Mouse (Mus musculus) CH12.LX (cell line): ENCODE measurements at regions not wholly inside any gene's neighbourhood (a gene's known extent, or its start where the extent isn't known, plus 50 kb on each side); places are given as distances from the start of the nearest gene placed in this dataset.

Experiments
- DNase-seq: peaks from one replicate; pipeline ENCODE4 v3.0.0-alpha.2; 2013; ENCODE audit errors: extremely low read depth
- H3K27ac ChIP-seq: 2 replicates; pipeline ENCODE4 v1.5.1; 2012; ENCODE audit warnings: low read depth, mild to moderate bottlenecking, control low read depth, moderate library complexity; ENCODE audit not compliant: insufficient read depth
- H3K27me3 ChIP-seq: replicated peaks from 2 replicates; pipeline ENCODE3; 2012; ENCODE audit warnings: inconsistent platforms
- H3K36me3 ChIP-seq, 2 experiments: replicated peaks in 1 of 2; 2 replicates each; pipeline versions ENCODE3 to v1.6.1; 2012; ENCODE audit warnings: inconsistent platforms in 1 of 2, low read length in 1 of 2, mild to moderate bottlenecking in 1 of 2, mixed read lengths in 1 of 2, moderate library complexity in 1 of 2; ENCODE audit not compliant: control insufficient read depth in 1 of 2, insufficient read depth in 1 of 2
- H3K4me1 ChIP-seq, 2 experiments: 2 replicates each; pipeline ENCODE4 v1.6.1; 2012; ENCODE audit warnings: inconsistent platforms in 1 of 2, moderate library complexity in 1 of 2; ENCODE audit not compliant: insufficient read depth in 2 of 2, control insufficient read depth in 1 of 2
- H3K4me2 ChIP-seq: 2 replicates; pipeline ENCODE4 v1.6.1; 2012; ENCODE audit warnings: low read depth, mild to moderate bottlenecking, control low read depth; ENCODE audit not compliant: poor library complexity, insufficient read depth, severe bottlenecking
- H3K4me3 ChIP-seq, 3 experiments: fragments of 150-350 bp in 1 of 3; sonication (generic) in 1 of 3; replicated peaks in 1 of 3; 2 replicates each; pipeline versions ENCODE3 to v1.5.1; 2011 to 2012; ENCODE audit warnings: low read depth in 2 of 3, low read length in 2 of 3, mild to moderate bottlenecking in 2 of 3, moderate library complexity in 2 of 3, control low read depth in 1 of 3, improper control_type of control experiment in 1 of 3, inconsistent platforms in 1 of 3, mixed read lengths in 1 of 3; ENCODE audit not compliant: poor library complexity in 1 of 3
- H3K79me2 ChIP-seq: replicated peaks from 2 replicates; pipeline ENCODE4 v1.6.1; 2012; ENCODE audit warnings: mild to moderate bottlenecking, moderate library complexity; ENCODE audit not compliant: control insufficient read depth, poor library complexity, insufficient read depth, severe bottlenecking; ENCODE audit errors: extremely low read depth
- H3K9ac ChIP-seq: 2 replicates; pipeline ENCODE4 v1.6.1; 2012; ENCODE audit warnings: low read depth, mild to moderate bottlenecking, control low read depth, moderate library complexity; ENCODE audit not compliant: insufficient read depth
- H3K9me3 ChIP-seq: replicated peaks from 2 replicates; pipeline ENCODE3; 2012; ENCODE audit warnings: low read length, inconsistent platforms, mixed read lengths
- BHLHE40 ChIP-seq: IDR thresholded peaks from 2 replicates; pipeline ENCODE4 v1.6.1; 2011; ENCODE audit warnings: mild to moderate bottlenecking, low read depth, low read length, improper control_type of control experiment
- CHD1 ChIP-seq: IDR thresholded peaks from 2 replicates; pipeline ENCODE4 v1.6.1; 2012; ENCODE audit warnings: low read depth, low read length, improper control_type of control experiment, inconsistent platforms
- CTCF ChIP-seq, 2 experiments: IDR thresholded peaks in 1 of 2; conservative IDR thresholded peaks in 1 of 2; 2 replicates each; pipeline ENCODE4 v1.5.1; 2011 to 2012; ENCODE audit warnings: low read depth in 2 of 2, low read length in 2 of 2, improper control_type of control experiment in 1 of 2, inconsistent platforms in 1 of 2, mild to moderate bottlenecking in 1 of 2, moderate library complexity in 1 of 2
- E2F4 ChIP-seq: IDR thresholded peaks from 2 replicates; pipeline ENCODE4 v1.6.1; 2011; ENCODE audit warnings: low read depth, low read length, improper control_type of control experiment; ENCODE audit not compliant: insufficient replicate concordance
- ELF1 ChIP-seq: IDR thresholded peaks from 2 replicates; pipeline ENCODE4 v1.6.1; 2014; ENCODE audit warnings: low read depth, mild to moderate bottlenecking, inconsistent platforms, low read length, improper control_type of control experiment
- EP300 ChIP-seq: IDR thresholded peaks from 2 replicates; pipeline ENCODE4 v1.6.1; 2011; ENCODE audit warnings: low read length, improper control_type of control experiment
- ETS1 ChIP-seq: conservative IDR thresholded peaks from 2 replicates; pipeline ENCODE4 v1.6.1; 2012; ENCODE audit warnings: low read depth, mild to moderate bottlenecking, inconsistent platforms, low read length, improper control_type of control experiment, moderate library complexity
- GABPA ChIP-seq: IDR thresholded peaks from 2 replicates; pipeline ENCODE4 v1.6.1; 2012; ENCODE audit warnings: low read depth, low read length, improper control_type of control experiment, inconsistent platforms; ENCODE audit not compliant: insufficient replicate concordance
- HCFC1 ChIP-seq: IDR thresholded peaks from 2 replicates; pipeline ENCODE4 v1.6.1; 2012; ENCODE audit warnings: low read depth, mild to moderate bottlenecking, inconsistent platforms, low read length, improper control_type of control experiment
- IRF4 ChIP-seq: IDR thresholded peaks from 2 replicates; pipeline ENCODE4 v1.6.1; 2014; ENCODE audit warnings: low read depth, mild to moderate bottlenecking, inconsistent platforms, low read length, improper control_type of control experiment
- JUN ChIP-seq: IDR thresholded peaks from 2 replicates; pipeline ENCODE4 v1.6.1; 2011; ENCODE audit warnings: low read depth, mild to moderate bottlenecking, low read length, improper control_type of control experiment, moderate library complexity; ENCODE audit not compliant: insufficient read depth
- JUND ChIP-seq: conservative IDR thresholded peaks from 2 replicates; pipeline ENCODE4 v1.6.1; 2011; ENCODE audit warnings: low read depth, low read length, improper control_type of control experiment
- KAT2A ChIP-seq: IDR thresholded peaks from 2 replicates; pipeline ENCODE4 v1.6.1; 2012; ENCODE audit warnings: low read length, improper control_type of control experiment, inconsistent platforms; ENCODE audit not compliant: insufficient replicate concordance
- MAX ChIP-seq: IDR thresholded peaks from 2 replicates; pipeline ENCODE4 v1.6.1; 2011; ENCODE audit warnings: low read length, improper control_type of control experiment
- MAZ ChIP-seq: IDR thresholded peaks from 2 replicates; pipeline ENCODE4 v1.6.1; 2012; ENCODE audit warnings: low read depth, mild to moderate bottlenecking, inconsistent platforms, low read length, improper control_type of control experiment, moderate library complexity
- MEF2A ChIP-seq: IDR thresholded peaks from 2 replicates; pipeline ENCODE4 v1.6.1; 2014; ENCODE audit warnings: low read depth, mild to moderate bottlenecking, inconsistent platforms, low read length, improper control_type of control experiment, borderline replicate concordance
- MXI1 ChIP-seq: IDR thresholded peaks from 2 replicates; pipeline ENCODE4 v1.6.1; 2011; ENCODE audit warnings: mild to moderate bottlenecking, low read depth, low read length, improper control_type of control experiment
- NELFE ChIP-seq: IDR thresholded peaks from 2 replicates; pipeline ENCODE4 v1.6.1; 2011; ENCODE audit warnings: low read depth, low read length, improper control_type of control experiment
- PAX5 ChIP-seq: IDR thresholded peaks from 2 replicates; pipeline ENCODE4 v1.6.1; 2012; ENCODE audit warnings: low read length, inconsistent platforms, mixed read lengths
- POLR2A ChIP-seq: IDR thresholded peaks from 2 replicates; pipeline ENCODE4 v1.6.1; 2011; ENCODE audit warnings: low read depth, mild to moderate bottlenecking, improper control_type of control experiment, low read length
- POLR2AphosphoS2 ChIP-seq: IDR thresholded peaks from 2 replicates; pipeline ENCODE4 v1.6.1; 2011; ENCODE audit warnings: low read depth, low read length, improper control_type of control experiment
- TBP ChIP-seq: conservative IDR thresholded peaks from 2 replicates; pipeline ENCODE4 v1.6.1; 2011; ENCODE audit warnings: low read depth, low read length, improper control_type of control experiment
- TCF12 ChIP-seq: IDR thresholded peaks from 2 replicates; pipeline ENCODE4 v1.6.1; 2014; ENCODE audit warnings: low read depth, mild to moderate bottlenecking, inconsistent platforms, low read length, improper control_type of control experiment
- UBTF ChIP-seq: IDR thresholded peaks from 2 replicates; pipeline ENCODE4 v1.6.1; 2012; ENCODE audit warnings: low read depth, mild to moderate bottlenecking, inconsistent platforms, low read length, improper control_type of control experiment, moderate library complexity
- USF1 ChIP-seq: IDR thresholded peaks from 2 replicates; pipeline ENCODE4 v1.6.1; 2014; ENCODE audit warnings: low read depth, mild to moderate bottlenecking, inconsistent platforms, low read length, improper control_type of control experiment
- USF2 ChIP-seq: conservative IDR thresholded peaks from 2 replicates; pipeline ENCODE4 v1.6.1; 2011; ENCODE audit warnings: low read depth, low read length, improper control_type of control experiment
- ZC3H11A ChIP-seq: IDR thresholded peaks from 2 replicates; pipeline ENCODE4 v1.6.1; 2012; ENCODE audit warnings: low read depth, mild to moderate bottlenecking, inconsistent platforms, low read length, improper control_type of control experiment
- ZKSCAN1 ChIP-seq: IDR thresholded peaks from 2 replicates; pipeline ENCODE4 v1.6.1; 2012; ENCODE audit warnings: low read depth, inconsistent platforms, low read length, improper control_type of control experiment, borderline replicate concordance
- ZMIZ1 ChIP-seq: IDR thresholded peaks from 2 replicates; pipeline ENCODE4 v1.6.1; 2012; ENCODE audit warnings: low read depth, mild to moderate bottlenecking, inconsistent platforms, low read length, improper control_type of control experiment
- ZNF384 ChIP-seq: IDR thresholded peaks from 2 replicates; pipeline ENCODE4 v1.6.1; 2012; ENCODE audit warnings: low read depth, low read length, improper control_type of control experiment, inconsistent platforms
- dilution Hi-C: fragments of 300-500 bp; cut with MboI; formaldehyde crosslinking; loops from 2 replicates; pipeline ENCODE4 v1.14.3; 2020; ENCODE audit warnings: low sequenced_read_pairs; ENCODE audit not compliant: extremely low pct_unique_long_range_greater_than_20kb, extremely low pct_ligation_motif_present
- in situ Hi-C: fragments of 300-500 bp; cut with MboI; formaldehyde crosslinking; loops from 3 replicates; pipeline ENCODE4 v1.14.3; 2019; ENCODE audit warnings: low sequenced_read_pairs, low pct_ligation_motif_present, low pct_unique_long_range_greater_than_20kb, mixed read lengths

- DNase-seq = no peak
- H3K9me3 ChIP-seq = no peaks in the 10 kb centered on the region
- dilution Hi-C loops = no loop called here
- no peak overlapping the region for H3K4me2 ChIP-seq
- no peaks in the 10 kb centered on the region for H3K79me2 ChIP-seq
- H3K4me1 ChIP-seq = no peaks in the 10 kb centered on the region
- H3K9ac ChIP-seq = no peak overlapping the region
- no peak overlapping the region for H3K27ac ChIP-seq
- H3K4me3 ChIP-seq = no peak overlapping the region
- TF ChIP-seq MEF2A (no peak), ZMIZ1 (no peak), ELF1 (no peak), IRF4 (no peak), ZKSCAN1 (no peak), USF2 (no peak), POLR2AphosphoS2 (no peak), MXI1 (no peak), NELFE (no peak), POLR2A (no peak), CTCF (conservative IDR thresholded peaks at IDR 0.05 in 1 of 2, IDR thresholded peaks at IDR 0.05 in 1 of 2; ENCODE audit: low read depth in 2 of 2, low read length in 2 of 2) (no peak), USF1 (no peak), GABPA (no peak), ZNF384 (no peak), TBP (no peak), BHLHE40 (no peak)
- no peaks in the 10 kb centered on the region for H3K36me3 ChIP-seq
- no peaks in the 10 kb centered on the region for H3K27me3 ChIP-seq
- in situ Hi-C loops = no loop called here
Measured at GRCm38 (mm10) chr10:109543301-109543700, 532.5 kb upstream of the Syt1 start.

- Histone ChIP-seq H3K4me3 (no peak overlapping the region), H3K4me1 (no peaks in the 10 kb centered on the region), H3K9me3 (no peaks in the 10 kb centered on the region), H3K27me3 (no peaks in the 10 kb centered on the region), H3K27ac (no peak overlapping the region), H3K79me2 (no peaks in the 10 kb centered on the region), H3K9ac (no peak overlapping the region), H3K4me2 (no peak overlapping the region), H3K36me3 (no peaks in the 10 kb centered on the region)
- dilution Hi-C loops (no loop called here), in situ Hi-C loops (no loop called here)
- TF ChIP-seq EP300 = no peak
- TF ChIP-seq UBTF = no peak
- TF ChIP-seq E2F4 = no peak
- TF ChIP-seq ZC3H11A = no peak
- TF ChIP-seq USF2 = no peak
- TF ChIP-seq MAZ = no peak
- no peak for TF ChIP-seq MXI1
- no peak for TF ChIP-seq PAX5
- TF ChIP-seq CHD1 = no peak
- no peak for TF ChIP-seq JUND
- no peak for TF ChIP-seq ETS1
- TF ChIP-seq ELF1 = no peak
- no peak for TF ChIP-seq JUN
- no peak for TF ChIP-seq HCFC1
- no peak for TF ChIP-seq IRF4
- no peak for TF ChIP-seq TCF12
- TF ChIP-seq MAX = no peak
- TF ChIP-seq KAT2A = no peak
- DNase-seq = no peak
Measured at GRCm38 (mm10) chr10:109540229-109540628, 529.4 kb upstream of the Syt1 start.
